Mouse (Mus musculus) kidney, adult 2 months (tissue): ENCODE results near the gene Pi4ka.

ENCODE experiments used
- CTCF ChIP-seq: fragments of 200-500 bp; conservative IDR thresholded peaks from 2 replicates; pipeline ENCODE4 v1.5.1; 2011; ENCODE audit warnings: low read depth, mild to moderate bottlenecking, control low read depth, low read length, moderate library complexity, mixed read lengths; ENCODE audit not compliant: insufficient read depth, insufficient read length
- POLR2A ChIP-seq: fragments of 200-500 bp; IDR thresholded peaks from one replicate; pipeline ENCODE4 v1.6.1; 2011; ENCODE audit warnings: low read depth, low read length, control low read depth

- no peak for TF ChIP-seq CTCF
- TF ChIP-seq POLR2A: no peak
These were observed 144.8 kb downstream of the Pi4ka start for GRCm38 (mm10) chr16:17261341-17261740.
